In genomic region chr1:91094001-91094400, GRCm38 (mm10) we compare ENCODE assay signal across 27 mouse cellular contexts. TPM values are rescaled to one million over a fixed set of nuclear protein-coding genes. Genes with fewer than 3 reads are reported as not detected.
A peak's percentile ranks its signal among the peaks of the same experiment; 100 is the strongest.
DNase-seq lines count a peak whose midpoint lies in the region; ATAC-seq and TF ChIP-seq lines count a peak whose summit lies in the region.
"Had no signal": no experiment of that assay in that cellular context is flagged by ENCODE, and none has a peak within 500 bp of the region (broad histone marks: within the 10 kb centered on the region; RNA-seq: fewer than 3 reads in every experiment).

No protein-coding gene starts in this region.

- DNase-seq in heart, postnatal 0 days (ENCODE audit: low spot score) = no peak
- DNase-seq in heart, postnatal 25 days (ENCODE audit: low spot score) = no peak
- DNase-seq in stomach, postnatal 0 days (ENCODE audit: low spot score) = no peak
- DNase-seq in retina, postnatal 1 day = no peak
- no peak for DNase-seq in cerebellum, adult 18-20 months
- DNase-seq: adrenal gland, postnatal 25 days; cerebellum, adult 9-11 months; forebrain, postnatal 0 days; gastrocnemius, postnatal 36 days; kidney, adult 18-20 months; kidney, postnatal 14 days; liver, postnatal 0 days; right cerebral cortex, postnatal 14 days; thymus, postnatal 25 days had no signal

- peaks cover 38% of the 10 kb centered on the region for H3K4me1 ChIP-seq in heart, postnatal 0 days (ENCODE audit: control insufficient read depth, insufficient read depth)
- peaks cover 30% of the 10 kb centered on the region for H3K4me1 ChIP-seq in stomach, embryonic 16.5 days (ENCODE audit: control insufficient read depth, insufficient read depth, low read length)
- H3K4me1 ChIP-seq in stomach, postnatal 0 days (replicated peaks; ENCODE audit: control insufficient read depth, insufficient read depth) = peaks cover 2% of the 10 kb centered on the region; the same call in 1 of the 2 replicates
- H3K4me1 ChIP-seq: midbrain, embryonic 15.5 days had no signal

- peak overlapping the region; percentile 36; the same call in 1 of the 2 replicates for H3K27ac ChIP-seq in heart, postnatal 0 days (ENCODE audit: low read depth)
- H3K27ac ChIP-seq in stomach, embryonic 16.5 days (ENCODE audit: low read length) = peak overlapping the region; percentile 30; the same call in 1 of the 2 replicates
- H3K27ac ChIP-seq in stomach, postnatal 0 days (replicated peaks) = no peak overlapping the region
- H3K27ac ChIP-seq: heart, embryonic 10.5 days; layer of hippocampus, adult 2 months; limb, embryonic 12.5 days; midbrain, embryonic 15.5 days had no signal

- H3K9ac ChIP-seq in heart, postnatal 0 days (replicated peaks; ENCODE audit: low read depth, low read length) = no peak overlapping the region
- H3K9ac ChIP-seq in stomach, embryonic 16.5 days (ENCODE audit: low read length) = no peak overlapping the region
- H3K9ac ChIP-seq in stomach, postnatal 0 days (ENCODE audit: low read length) = no peak overlapping the region
- H3K9ac ChIP-seq: forebrain, postnatal 0 days; limb, embryonic 12.5 days; liver, postnatal 0 days; midbrain, embryonic 15.5 days had no signal

- H3K36me3 ChIP-seq in heart, postnatal 0 days (replicated peaks; ENCODE audit: control insufficient read depth, insufficient read depth, low read length) = peaks cover 61% of the 10 kb centered on the region
- no peaks in the 10 kb centered on the region for H3K36me3 ChIP-seq in stomach, embryonic 16.5 days (ENCODE audit: control insufficient read depth, insufficient read depth, low read length)
- no peaks in the 10 kb centered on the region for H3K36me3 ChIP-seq in stomach, postnatal 0 days (ENCODE audit: control insufficient read depth, insufficient read depth, low read length)
- H3K36me3 ChIP-seq: hindbrain, embryonic 10.5 days; limb, embryonic 12.5 days; midbrain, embryonic 15.5 days had no signal

- TF ChIP-seq CTCF in heart, postnatal 0 days (IDR thresholded peaks at IDR 0.05; ENCODE audit: low read depth) = no peak
- TF ChIP-seq CTCF in stomach, postnatal 0 days (IDR thresholded peaks at IDR 0.05; ENCODE audit: low read depth) = no peak

- H3K9me3 ChIP-seq in heart, postnatal 0 days (replicated peaks; ENCODE audit: control insufficient read depth, low read length) = no peaks in the 10 kb centered on the region
- no peaks in the 10 kb centered on the region for H3K9me3 ChIP-seq in stomach, embryonic 16.5 days (replicated peaks; ENCODE audit: control insufficient read depth, low read length)
- no peaks in the 10 kb centered on the region for H3K9me3 ChIP-seq in stomach, postnatal 0 days (ENCODE audit: control insufficient read depth, low read length)
- H3K9me3 ChIP-seq: heart, embryonic 10.5 days; hindbrain, embryonic 10.5 days; limb, embryonic 12.5 days; midbrain, embryonic 15.5 days had no signal

- intact Hi-C loops in heart, postnatal 25 days (cut with DNase I) = no loop called here

- 47% methylated on average over 5 of the region's 5 CpGs for WGBS in heart, postnatal 0 days
- 76% methylated on average over 5 of the region's 5 CpGs for WGBS in stomach, embryonic 16.5 days
- WGBS in stomach, postnatal 0 days = 77% methylated on average over 5 of the region's 5 CpGs

- no peak overlapping the region for H3K4me2 ChIP-seq in heart, postnatal 0 days (ENCODE audit: low read depth, low read length)
- H3K4me2 ChIP-seq in stomach, embryonic 16.5 days (ENCODE audit: low read depth, low read length) = no peak overlapping the region
- H3K4me2 ChIP-seq in stomach, postnatal 0 days (replicated peaks; ENCODE audit: low read depth) = no peak overlapping the region
- H3K4me2 ChIP-seq: limb, embryonic 12.5 days; liver, embryonic 11.5 days; midbrain, embryonic 15.5 days had no signal

- H3K27me3 ChIP-seq in heart, postnatal 0 days (ENCODE audit: control insufficient read depth, insufficient read depth, low read length) = no peaks in the 10 kb centered on the region
- H3K27me3 ChIP-seq in stomach, embryonic 16.5 days (ENCODE audit: control insufficient read depth, insufficient read depth, low read length) = no peaks in the 10 kb centered on the region
- H3K27me3 ChIP-seq in stomach, postnatal 0 days (ENCODE audit: control insufficient read depth, insufficient read depth, low read length) = no peaks in the 10 kb centered on the region
- H3K27me3 ChIP-seq: limb, embryonic 12.5 days; midbrain, embryonic 15.5 days had no signal

- TF ChIP-seq EP300 in heart, postnatal 0 days (IDR thresholded peaks at IDR 0.05; ENCODE audit: low read depth) = no peak
- TF ChIP-seq EP300 in stomach, postnatal 0 days (optimal IDR thresholded peaks at IDR 0.05) = no peak

- H3K4me3 ChIP-seq in heart, postnatal 0 days (ENCODE audit: low read depth, low read length) = no peak overlapping the region
- no peak overlapping the region for H3K4me3 ChIP-seq in stomach, embryonic 16.5 days (replicated peaks; ENCODE audit: low read length)
- H3K4me3 ChIP-seq in stomach, postnatal 0 days (ENCODE audit: low read depth, low read length) = no peak overlapping the region
- H3K4me3 ChIP-seq: heart, embryonic 10.5 days; hindbrain, embryonic 10.5 days; layer of hippocampus, adult 2 months; limb, embryonic 12.5 days; midbrain, embryonic 15.5 days; myocyte had no signal

- no peak for ATAC-seq in heart, postnatal 0 days (ENCODE audit: insufficient read depth, low read depth)
- ATAC-seq in stomach, embryonic 16.5 days (ENCODE audit: insufficient read depth, low FRiP score) = no peak
- ATAC-seq in stomach, postnatal 0 days (ENCODE audit: low FRiP score, low TSS enrichment) = no peak
- ATAC-seq in common myeloid progenitor, adult 5-6 weeks (replicated peaks; ENCODE audit: low read depth, poor library complexity, severe bottlenecking) = peak; percentile 24
- 0 out of 2 replicates have a peak, but pooled peaks have one; percentile 27 for ATAC-seq in megakaryocyte-erythroid progenitor cell, adult 5-6 weeks (replicated peaks; ENCODE audit: low FRiP score, low TSS enrichment, poor library complexity, severe bottlenecking)
- ATAC-seq: forebrain, postnatal 0 days; hindbrain, embryonic 16.5 days; liver, postnatal 0 days; lung, postnatal 0 days; midbrain, embryonic 15.5 days had no signal

RNA-seq across cellular contexts. Expression of gene Rbm44, which starts 50.9 kb away (rescaled TPM):
- total RNA-seq in heart, postnatal 0 days (2014; rRNA removed; ENCODE audit: low replicate concordance) = 0.04 and 4.4 TPM in 2 replicates
- polyA plus RNA-seq in heart, postnatal 0 days (2015; fragmentation: Nextera tagmentation; extraction: Ambion mirVana) = 0.71 and 0.97 TPM in 2 replicates
- under 1 TPM in 1 of 2 experiments, not detected in 1; 0.10 TPM for total RNA-seq in heart, postnatal 25 days (2021)
- polyA plus RNA-seq in stomach, embryonic 16.5 days (2015; fragmentation: Nextera tagmentation; extraction: Ambion mirVana) = 0.35 and 0.45 TPM in 2 replicates
- polyA plus RNA-seq in stomach, postnatal 0 days (2015; fragmentation: Nextera tagmentation; extraction: Ambion mirVana) = 0.15 and 0.24 TPM in 2 replicates
- total RNA-seq in common myeloid progenitor, adult 5-6 weeks (2017) = 7.7 and 10.4 TPM in 2 replicates
- total RNA-seq in megakaryocyte-erythroid progenitor cell, adult 5-6 weeks (2014; fragmentation: Nextera tagmentation) = 3.8 and 9.0 TPM in 2 replicates
- 5.6 and 11.7 TPM in 2 replicates for total RNA-seq in megakaryocyte-erythroid progenitor cell, adult 5-6 weeks (2017)
- total RNA-seq: gastrocnemius, postnatal 36 days; layer of hippocampus, adult 2 months; layer of hippocampus, postnatal 25 days had no signal
- polyA plus RNA-seq: myocyte had no signal

Comparison
In these comparisons a context has a peak if more than half of its experiments do, and no peak if none do; other contexts are left out.
1. ATAC-seq: peak in common myeloid progenitor, adult 5-6 weeks (single experiment) and megakaryocyte-erythroid progenitor cell, adult 5-6 weeks (single experiment); none in heart, postnatal 0 days (single experiment), stomach, embryonic 16.5 days (single experiment) and stomach, postnatal 0 days (single experiment).